Mouse (Mus musculus) gonadal fat pad, adult 2 months (tissue): ENCODE measurements around the gene Cacna1d. TPM values are rescaled to one million over a fixed set of nuclear protein-coding genes. Genes with fewer than 3 reads are reported as not detected.

Experiments
- DNase-seq: peaks from one replicate; pipeline ENCODE4 v3.0.0-alpha.2; 2012; ENCODE audit warnings: low read depth
- polyA plus RNA-seq: library from polyadenylated mRNA; depleted of rRNA; stranded (reverse); fragments of >200 nt; gene quantifications from 2 replicates; pipeline ENCODE4 v1.2.3, GENCODE M21; 2012

Cacna1d gene
- polyA plus RNA-seq, 1 experiment = 26.7 TPM

DNA sequence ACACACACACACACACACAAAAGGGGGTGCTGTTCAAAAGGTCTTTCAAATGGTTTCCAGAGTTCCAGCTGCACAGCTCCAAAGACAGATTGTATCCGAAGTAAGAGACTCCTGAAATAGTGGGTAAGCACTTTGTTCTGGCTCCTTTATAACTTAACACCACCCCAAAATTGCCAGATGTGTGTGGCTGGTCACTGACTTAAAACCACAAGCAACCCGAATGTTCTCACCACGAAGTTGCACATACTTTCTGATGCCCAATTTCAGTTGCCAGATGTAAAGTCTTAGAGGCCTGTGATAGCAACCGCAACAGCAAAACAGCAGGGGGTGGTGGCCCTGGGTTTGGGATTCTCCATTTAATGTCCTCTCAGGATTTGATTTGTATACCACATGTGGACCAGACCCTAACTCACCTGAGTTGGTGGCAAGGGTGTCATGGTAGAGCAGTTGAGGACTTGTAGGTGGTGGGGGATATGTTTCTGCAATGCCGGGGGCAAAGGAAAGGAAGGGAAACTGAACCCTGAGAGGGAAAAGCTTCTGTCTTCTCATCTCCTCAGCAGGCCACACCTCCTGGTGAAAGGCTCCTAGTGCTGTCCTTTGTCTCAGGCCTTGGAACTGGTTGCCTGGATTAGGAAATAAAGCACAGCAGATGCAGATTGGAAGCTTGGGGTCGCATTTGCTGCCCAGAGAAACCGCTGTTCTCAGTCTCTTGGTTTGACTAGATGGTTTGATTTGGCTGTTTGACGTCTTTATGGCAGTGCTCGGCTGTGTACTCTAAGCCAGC is 471.3 kb downstream of the Cacna1d start:
- no peak for DNase-seq

DNA sequence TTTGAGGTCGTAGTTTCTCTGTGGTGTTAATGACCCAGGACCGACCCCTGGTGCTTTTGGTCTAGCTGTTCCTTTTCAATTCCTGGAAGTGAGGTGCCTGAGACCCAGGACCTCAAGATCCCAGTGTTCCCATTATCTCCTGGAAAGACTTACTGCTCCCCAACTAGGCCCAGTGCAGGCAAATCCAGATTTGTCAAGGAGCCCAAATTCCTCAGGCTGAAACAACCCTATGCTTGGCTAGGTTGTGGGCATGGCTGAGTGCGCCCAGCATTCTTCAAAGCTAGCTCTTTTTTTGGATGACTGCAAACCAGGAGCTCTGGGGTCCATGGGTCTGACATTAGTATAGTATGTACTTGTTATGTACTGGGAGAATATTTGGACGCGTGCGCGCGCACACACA is 471.9 kb downstream of the Cacna1d start:
- no peak for DNase-seq

DNA sequence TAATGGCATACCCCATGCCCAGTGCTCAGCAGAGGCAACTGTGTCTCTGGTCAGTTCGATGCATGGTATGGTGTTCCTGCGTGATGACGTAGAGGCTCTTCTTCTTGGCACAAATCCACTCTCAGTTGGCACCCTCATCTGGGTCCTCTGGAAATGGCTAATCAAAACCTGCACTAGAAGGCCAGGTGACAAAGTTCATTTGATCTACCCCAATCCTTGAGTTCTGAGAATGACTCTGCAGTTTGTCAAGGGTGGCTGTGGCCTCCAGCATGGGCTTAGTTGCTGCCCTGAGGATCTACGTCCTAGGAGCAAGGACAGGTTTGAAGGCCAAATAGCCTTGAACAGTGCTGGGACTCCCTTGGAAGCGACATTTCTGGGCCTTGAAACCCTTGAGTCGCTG is 472.4 kb downstream of the Cacna1d start:
- DNase-seq = no peak

DNA sequence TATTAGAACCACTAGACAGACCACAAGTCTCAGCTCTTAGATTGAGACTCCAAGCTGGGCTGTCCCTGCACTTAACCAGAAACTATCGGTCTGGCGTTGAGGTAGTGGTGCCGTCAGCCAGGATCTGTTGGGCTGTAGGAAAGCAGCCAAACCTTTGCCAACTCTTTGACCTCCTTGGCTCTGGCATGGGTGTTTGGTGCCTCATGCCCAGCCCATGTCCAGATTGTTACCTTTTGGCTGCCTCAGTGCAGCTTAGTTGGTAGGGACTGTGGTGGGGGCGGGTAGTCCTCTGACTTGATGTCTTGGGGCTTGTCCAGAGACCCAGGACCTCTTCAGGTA is 472.8 kb downstream of the Cacna1d start:
- DNase-seq = no peak

DNA sequence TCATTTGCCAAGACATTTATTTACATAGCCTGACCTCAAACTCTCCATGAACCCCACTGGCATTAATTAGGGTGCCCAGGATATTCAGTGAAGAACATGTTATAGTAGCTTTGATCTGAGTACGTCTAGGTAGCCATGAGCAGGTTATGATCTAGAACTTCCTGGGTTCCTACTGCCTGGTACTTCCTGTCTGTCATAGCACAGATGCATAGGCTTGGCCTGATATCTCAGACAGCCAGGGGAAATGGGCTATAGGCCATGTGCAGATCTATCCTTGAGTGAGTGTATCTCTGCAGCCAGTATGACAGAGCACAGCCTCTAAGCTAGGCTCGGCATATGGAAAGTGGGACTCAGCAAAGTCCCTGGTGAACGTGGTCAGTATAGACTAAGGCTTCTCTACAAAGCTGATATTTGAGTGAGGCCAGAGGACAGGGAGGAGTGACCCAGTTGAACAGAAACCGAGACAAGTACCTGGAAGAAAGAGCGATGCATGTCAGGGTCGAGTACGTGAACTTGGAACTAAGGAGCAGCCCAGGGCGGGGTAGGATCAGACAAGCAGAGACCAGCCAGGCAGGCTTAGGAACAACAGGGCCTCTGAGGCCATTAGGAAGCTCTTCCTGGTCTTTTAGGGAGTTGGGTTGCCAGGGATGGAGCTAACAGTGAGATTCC is 473.3 kb downstream of the Cacna1d start:
- DNase-seq = no peak

DNA sequence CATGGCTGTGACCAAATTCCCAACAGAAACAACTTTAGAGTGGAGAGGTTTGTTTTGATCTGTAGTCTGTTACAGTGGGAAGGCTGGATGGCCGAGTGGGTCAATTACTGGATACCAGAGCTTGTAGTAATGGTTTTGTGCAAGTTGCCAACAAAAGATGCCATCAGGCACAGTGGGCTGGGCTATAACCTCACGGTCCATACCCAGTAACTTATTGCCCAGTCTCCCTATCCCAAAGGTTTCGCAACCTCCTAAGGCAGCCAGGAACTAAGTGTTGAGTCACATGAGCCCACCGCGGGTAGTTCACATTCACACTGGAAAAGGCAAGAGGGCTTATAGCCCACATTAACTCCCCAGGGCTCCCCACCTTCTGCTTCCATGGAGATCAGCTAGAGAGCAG is 474.6 kb downstream of the Cacna1d start:
- no peak for DNase-seq

DNA sequence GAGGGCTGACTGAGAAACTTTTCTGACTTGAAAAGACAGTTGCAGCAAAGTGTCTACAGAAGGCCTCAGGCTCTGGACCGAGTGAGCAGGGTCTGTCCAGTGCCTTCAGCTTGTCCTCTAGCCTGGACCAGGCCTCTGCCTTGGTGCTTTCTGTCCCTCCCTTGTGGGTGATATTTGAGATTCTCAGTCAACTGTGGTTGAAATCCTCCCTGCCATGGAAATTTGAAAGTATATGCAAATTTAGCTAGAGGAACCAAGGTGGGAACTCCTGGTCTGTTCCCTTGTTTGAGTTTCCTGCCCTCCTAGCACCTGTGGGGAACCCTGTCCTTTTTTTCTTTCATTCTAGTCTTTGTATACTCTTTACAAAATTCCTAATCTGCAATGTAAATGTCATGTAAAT is 476.2 kb downstream of the Cacna1d start:
- DNase-seq = no peak

DNA sequence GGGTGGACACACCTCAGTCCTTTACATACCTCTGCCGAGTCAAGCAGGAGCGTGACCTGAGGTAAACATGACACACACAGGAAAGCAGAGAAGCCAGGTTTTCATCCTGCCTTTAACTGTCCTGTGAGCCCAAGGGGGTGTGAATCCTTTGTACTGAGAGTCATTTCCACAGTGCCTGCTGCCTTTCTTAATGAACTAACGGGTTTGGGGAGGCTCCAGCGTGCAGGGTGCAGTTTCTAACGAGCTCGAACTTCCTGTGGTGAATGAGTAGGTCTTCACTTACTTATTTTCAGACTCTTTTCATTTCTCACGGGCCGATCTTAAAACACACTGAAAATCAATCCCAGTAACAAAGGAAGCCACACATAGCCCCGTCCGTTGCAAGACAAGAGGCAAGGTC is 476.8 kb downstream of the Cacna1d start:
- no peak for DNase-seq

DNA sequence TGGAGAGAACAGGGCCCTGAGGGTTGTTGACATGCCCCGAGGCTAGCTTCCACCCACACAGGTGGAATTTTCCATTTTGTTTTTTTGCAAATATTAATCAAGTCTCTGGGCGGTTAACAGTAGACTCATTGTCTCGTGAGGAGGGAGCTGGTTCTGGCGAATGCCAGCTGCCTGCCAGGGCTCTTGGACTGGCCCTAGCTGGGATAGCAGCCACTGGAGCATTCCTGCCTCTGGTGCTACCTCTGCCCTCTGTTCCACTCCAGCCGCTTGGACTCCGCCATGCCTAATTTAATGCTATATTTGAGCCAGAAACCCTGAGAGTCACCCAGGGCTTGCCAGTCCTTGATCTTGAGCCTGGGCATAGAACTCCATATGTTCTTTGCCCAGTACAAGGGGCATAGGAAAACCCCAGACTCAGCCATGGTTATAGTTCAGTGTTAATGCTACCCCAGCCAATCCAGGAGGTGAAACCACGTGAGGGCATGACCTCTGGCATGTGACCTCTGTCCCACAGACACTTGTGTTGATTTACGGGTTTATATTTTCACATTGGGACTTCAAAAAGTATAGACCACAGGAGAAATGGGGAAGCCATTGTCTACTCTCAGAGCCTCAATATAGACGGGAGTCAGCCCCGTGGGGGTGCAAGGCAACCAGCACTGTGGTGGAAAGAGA is 479.2 kb downstream of the Cacna1d start:
- DNase-seq = no peak

DNA sequence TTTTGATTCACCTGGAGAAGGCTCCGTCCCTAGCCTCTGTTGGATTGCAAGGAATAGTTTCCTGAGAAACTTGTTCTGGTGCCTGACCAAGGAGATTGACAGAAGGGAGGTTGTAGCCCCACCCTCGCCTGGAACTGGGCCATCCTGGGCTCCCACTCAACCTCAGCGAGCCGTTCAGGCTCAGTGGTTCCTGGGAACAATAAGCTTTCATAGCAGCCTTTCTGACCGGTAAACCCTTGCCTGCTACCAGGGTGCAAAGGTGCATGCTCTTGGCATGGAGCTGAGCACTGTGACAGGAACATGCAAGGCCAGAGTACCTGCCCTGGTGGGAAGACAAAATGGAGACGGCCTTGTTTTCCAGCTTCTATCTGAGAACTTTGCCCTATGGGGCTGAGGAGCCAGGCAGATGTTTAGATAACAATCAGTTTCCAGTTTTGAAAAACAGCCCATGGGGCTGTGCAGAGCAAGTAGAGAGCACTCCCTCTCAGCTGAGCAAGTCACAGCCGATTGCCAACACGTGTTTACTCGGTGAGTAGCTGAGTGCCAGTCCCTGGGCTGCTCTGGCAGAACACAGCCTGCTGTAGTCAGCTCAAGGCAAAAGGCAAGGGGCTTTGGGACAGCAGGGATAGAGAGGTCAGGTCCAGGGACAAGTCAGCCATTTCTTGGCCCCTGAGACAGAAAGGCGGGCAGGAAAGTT is 481.2 kb downstream of the Cacna1d start:
- DNase-seq = peak; percentile 90

DNA sequence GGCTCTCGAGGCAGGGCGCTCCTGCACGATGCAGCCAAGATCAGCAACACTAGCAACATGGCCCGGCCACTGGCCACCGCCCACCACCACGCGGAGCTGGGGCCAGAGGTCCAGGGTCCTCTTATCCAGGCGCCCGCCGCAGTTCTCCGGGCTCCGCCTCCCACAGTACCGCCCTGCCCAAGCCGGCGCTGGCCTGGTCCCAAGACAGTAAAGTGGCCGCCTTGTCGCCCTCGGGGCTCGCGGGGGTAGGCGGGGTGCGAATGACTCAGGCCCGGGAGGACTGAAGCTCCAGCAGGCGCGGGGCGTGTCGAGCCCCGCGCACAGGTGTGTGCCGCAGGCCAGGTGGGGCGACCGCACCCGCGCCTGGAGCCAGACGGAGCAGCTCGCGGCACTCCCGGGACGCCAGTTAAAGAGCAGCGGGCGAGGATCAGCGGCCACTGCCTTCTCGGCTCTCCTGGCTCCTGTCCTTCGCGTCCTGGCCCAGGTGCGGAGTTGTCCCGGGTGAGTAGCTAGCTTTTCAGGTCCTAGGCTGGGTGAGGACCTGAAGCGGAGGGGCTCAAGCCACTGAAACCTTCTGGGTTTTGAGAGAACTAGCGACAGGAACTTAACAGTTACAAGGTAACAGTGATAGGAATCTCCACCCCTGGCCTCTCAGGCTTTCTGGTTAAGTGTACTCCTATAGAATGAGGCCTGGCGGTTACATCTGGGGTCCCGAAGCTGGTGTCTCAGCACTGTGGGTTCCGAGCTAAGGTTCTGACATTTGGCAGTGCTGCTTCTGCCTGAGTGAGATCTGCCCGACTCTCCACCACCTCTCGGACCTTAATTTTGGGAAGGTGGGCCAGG is 482.3 kb downstream of the Cacna1d start, which contains the start of the genes Il17rb and Chdh:
Gene Il17rb, minus strand, starts transcription at position 164 of the 843 bp plus-strand sequence.
Gene Chdh, plus strand, starts transcription at position 291 of the 843 bp plus-strand sequence.
- no peak for DNase-seq

DNA sequence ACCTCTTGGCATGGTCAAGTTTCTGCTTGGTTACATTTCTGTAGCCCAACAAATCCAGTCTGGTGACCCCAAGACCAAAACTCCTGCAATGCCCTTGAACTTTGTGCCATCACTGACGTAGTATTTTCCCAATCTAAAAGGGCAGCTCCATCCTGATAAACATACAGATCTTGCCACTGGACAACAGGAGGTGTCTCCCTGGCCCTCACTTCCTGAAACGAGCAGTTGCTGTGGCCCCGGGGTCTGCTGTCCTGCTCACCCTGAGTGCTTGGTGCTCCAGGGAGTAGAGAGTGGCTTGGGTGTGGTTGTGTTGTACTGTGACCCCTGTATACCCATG is 491.8 kb downstream of the Cacna1d start:
- DNase-seq = no peak

DNA sequence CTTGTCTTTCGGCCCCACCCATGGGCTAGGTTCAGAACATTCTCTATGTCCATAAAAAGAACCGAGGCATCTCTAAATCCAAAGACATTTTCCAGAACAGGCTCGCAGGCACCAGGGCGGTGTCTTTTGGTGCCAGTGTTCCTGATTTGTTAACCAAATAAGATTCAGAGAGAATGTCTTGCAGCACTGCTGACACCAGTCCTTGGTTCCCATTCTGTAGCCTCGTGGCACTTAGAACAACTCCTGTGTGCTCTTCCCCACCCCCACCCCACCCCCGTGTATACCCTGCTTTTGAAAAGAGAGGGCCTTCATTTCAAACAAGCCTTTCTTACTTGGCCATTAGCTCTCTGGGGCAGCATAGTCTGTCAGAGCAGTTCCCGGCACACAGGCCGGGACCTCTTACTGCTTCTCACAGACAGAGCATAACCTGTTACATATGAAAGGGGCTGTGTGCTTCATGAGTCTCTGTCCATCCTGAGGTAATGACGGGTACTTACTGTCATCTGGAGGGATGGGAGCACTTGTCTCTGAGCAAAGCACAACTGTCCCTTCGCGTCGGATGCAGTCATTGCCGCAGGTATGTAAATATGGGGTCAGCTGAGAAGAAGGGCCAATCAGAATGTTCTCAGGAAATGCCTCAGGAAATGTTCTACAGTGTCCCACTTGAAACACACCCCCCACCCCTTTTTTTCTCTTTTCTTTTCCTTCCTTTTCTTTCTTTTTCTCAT is 492.3 kb downstream of the Cacna1d start:
- no peak for DNase-seq

DNA sequence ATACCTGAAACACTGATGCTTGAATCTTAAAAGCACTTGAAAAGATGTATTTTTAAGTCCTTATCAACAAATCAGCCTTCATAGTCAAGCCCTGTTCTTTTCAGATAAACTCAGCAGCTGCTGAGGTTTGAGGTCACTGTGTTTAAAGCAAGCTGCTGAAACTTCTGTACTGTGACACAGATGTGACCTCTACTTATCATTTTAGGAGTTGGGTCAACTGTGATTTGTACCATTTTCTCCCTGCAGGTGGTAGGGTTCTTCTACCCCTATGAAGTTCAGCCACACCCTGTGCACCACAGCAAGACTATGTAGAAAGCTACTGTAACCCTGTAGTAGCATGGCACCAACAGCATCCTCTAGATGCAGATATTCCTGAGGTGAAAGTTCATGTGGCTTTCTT is 493.9 kb downstream of the Cacna1d start:
- DNase-seq = no peak

DNA sequence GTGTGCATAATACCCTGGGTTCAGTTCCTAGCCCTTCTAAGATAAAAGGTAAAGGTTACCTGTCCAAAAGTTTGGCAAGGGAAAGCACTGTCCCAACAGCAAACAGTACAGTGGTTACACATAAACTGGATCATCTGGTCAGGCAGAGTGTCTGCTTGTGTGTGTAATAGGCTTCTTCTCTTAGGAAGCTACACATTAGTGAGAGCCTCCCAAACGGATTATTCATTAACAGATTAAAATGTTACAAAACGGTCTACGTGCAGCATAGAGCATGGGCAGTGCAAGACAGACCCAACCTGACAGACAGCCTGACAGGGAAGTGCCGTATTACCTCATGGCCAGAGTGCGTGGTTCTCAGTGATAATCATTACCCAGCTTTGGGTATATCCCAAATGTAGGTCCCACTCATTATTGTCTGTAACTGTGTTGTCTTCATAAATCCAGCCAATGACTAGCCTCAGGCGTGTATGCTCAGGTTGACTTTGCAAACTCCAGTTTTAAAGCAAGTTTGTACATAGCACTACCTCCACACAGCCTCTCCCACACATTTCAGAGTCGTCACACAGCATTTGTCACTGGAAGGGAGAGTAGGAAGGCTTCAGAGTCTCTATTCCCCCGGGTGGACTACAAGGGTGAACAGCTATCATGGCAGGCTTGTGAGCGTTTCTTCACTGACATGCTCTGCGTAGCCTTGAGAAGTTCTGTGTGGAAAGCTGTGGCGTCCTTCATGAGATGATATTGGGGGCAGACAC is 495.1 kb downstream of the Cacna1d start:
- peak; percentile 99 for DNase-seq

DNA sequence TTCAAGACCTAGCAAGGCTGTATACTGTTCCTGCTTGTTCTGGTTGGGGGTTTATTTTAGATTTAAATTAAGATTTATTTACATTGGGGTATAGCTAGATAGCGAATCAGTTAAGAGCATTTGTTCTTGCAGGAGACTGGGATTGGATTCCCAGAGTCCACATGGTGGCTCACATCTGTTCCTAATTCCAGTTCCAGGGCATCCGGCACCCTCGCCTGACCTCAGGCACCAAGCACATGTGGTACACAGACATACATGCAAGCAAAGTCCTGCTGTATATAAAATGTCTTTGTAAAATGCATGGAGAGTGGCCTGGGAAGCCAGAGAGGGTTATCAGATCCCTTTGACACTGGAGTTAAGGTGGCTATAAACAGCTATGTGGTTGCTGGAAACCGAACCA is 496.3 kb downstream of the Cacna1d start:
- no peak for DNase-seq
